In the genomic region with DNA sequence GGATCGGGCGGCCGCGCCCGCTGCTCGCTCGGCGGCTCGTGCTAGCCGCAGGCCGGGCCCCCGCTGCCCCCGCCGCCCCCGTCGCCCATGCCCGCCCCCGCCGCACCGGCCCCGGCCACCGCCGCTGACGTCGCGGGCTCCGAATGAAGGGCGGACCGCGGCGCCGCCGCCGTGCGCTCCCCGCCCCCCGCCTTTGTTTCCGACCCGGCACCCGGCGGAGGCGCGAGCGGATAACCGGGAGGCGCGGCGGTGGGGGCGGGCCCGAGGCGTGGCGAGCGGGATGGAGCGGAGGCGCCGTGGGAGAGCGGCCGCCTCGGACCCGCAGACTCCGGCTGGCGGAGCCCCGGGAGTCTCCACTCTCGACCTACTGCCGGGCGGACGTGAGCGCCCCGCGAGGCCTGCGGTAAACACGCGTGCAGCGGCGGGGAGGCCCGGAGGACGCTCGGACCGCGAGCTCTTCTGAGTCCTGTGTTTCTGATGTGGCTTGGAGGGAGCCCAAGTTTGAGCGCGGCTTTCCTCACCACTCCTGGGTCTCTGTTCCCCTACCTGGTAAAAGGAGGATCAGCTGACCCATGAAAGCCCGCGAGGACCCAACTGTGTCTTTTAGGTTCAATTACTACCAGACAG, we compare ENCODE assay signal across 8 mouse cellular contexts. TPM values are rescaled to one million over a fixed set of nuclear protein-coding genes. Genes with fewer than 3 reads are reported as not detected.
A peak's percentile ranks its signal among the peaks of the same experiment; 100 is the strongest.
DNase-seq lines count a peak whose midpoint lies in the region; ATAC-seq and TF ChIP-seq lines count a peak whose summit lies in the region.

Plekho1 (minus strand) TSS at position 200 of the 627 bp plus-strand sequence.

- no peaks in the 10 kb centered on the region for H3K9me3 ChIP-seq in forebrain, embryonic 10.5 days
- no peaks in the 10 kb centered on the region for H3K9me3 ChIP-seq in heart, embryonic 16.5 days (replicated peaks; ENCODE audit: control insufficient read depth, low read length)

- no peak for TF ChIP-seq CTCF in lung, adult 2 months (IDR thresholded peaks at IDR 0.05; ENCODE audit: insufficient read depth, low read length)

- WGBS in forebrain, embryonic 10.5 days, result under 1% methylated on average over 83 of the region's 84 CpGs
- WGBS in heart, embryonic 16.5 days, result under 1% methylated on average over 76 of the region's 84 CpGs
- under 1% methylated on average over 83 of the region's 84 CpGs for WGBS in lung, adult 2 months

- peak within 1 kb of the TSS; percentile 86 for H3K4me3 ChIP-seq in forebrain, embryonic 10.5 days
- H3K4me3 ChIP-seq in heart, embryonic 16.5 days (ENCODE audit: low read length), result peak within 1 kb of the TSS; percentile 73
- peak within 1 kb of the TSS; percentile 62 for H3K4me3 ChIP-seq in lung, adult 2 months (replicated peaks; ENCODE audit: extremely low read depth, low read depth, low read length)

- peak; percentile 53 for ATAC-seq in CD4-positive, CD25-positive, alpha-beta regulatory T cell, adult 4 months
- ATAC-seq in heart, embryonic 16.5 days (replicated peaks; ENCODE audit: extremely low read depth, insufficient read depth, low FRiP score), result peak; percentile 46
- ATAC-seq in neutrophil, adult 5-6 weeks (ENCODE audit: extremely low read depth, insufficient number of reproducible peaks, low FRiP score, poor library complexity, severe bottlenecking), result peak; percentile 14; the same call in 1 of the 2 replicates

- TF ChIP-seq POLR2A in lung, adult 2 months (IDR thresholded peaks at IDR 0.05; ENCODE audit: borderline replicate concordance, extremely low read depth, low read depth, low read length), result no peak

- peaks cover 44% of the 10 kb centered on the region for H3K36me3 ChIP-seq in forebrain, embryonic 10.5 days (replicated peaks)
- H3K36me3 ChIP-seq in heart, embryonic 16.5 days (ENCODE audit: control insufficient read depth, insufficient read depth), result peaks cover 15% of the 10 kb centered on the region

- DNase-seq in adrenal gland, postnatal 4 days (ENCODE audit: low spot score in 2 of 2), result no peak
- peak; percentile 69 for DNase-seq in forebrain, embryonic 10.5 days (ENCODE audit: extremely low spot score, low spot score)
- DNase-seq in kidney, postnatal 25 days, result peak; percentile 71 to 81
- DNase-seq in lung, adult 2 months, result peak; percentile 54
- peak; percentile 66 for DNase-seq in thymus, postnatal 25 days

- no peaks in the 10 kb centered on the region for H3K27me3 ChIP-seq in forebrain, embryonic 10.5 days (ENCODE audit: poor library complexity, severe bottlenecking)
- no peaks in the 10 kb centered on the region for H3K27me3 ChIP-seq in heart, embryonic 16.5 days (ENCODE audit: control insufficient read depth, insufficient read depth, low read length)

- peak within 1 kb of the TSS; percentile 97 for H3K9ac ChIP-seq in heart, embryonic 16.5 days (ENCODE audit: low read length)

- peak within 1 kb of the TSS; percentile 73 for H3K4me2 ChIP-seq in heart, embryonic 16.5 days (ENCODE audit: low read depth, low read length)

- H3K4me1 ChIP-seq in forebrain, embryonic 10.5 days, result peaks cover 70% of the 10 kb centered on the region
- H3K4me1 ChIP-seq in heart, embryonic 16.5 days (ENCODE audit: control insufficient read depth, insufficient read depth, low read length), result peaks cover 49% of the 10 kb centered on the region
- H3K4me1 ChIP-seq in lung, adult 2 months (ENCODE audit: control insufficient read depth, insufficient read depth, low read length), result peaks cover 2% of the 10 kb centered on the region; the same call in 1 of the 2 replicates

- H3K27ac ChIP-seq in forebrain, embryonic 10.5 days, result peak within 1 kb of the TSS; percentile 99
- peak within 1 kb of the TSS; percentile 96 for H3K27ac ChIP-seq in heart, embryonic 16.5 days (ENCODE audit: low read length)

RNA-seq across cellular contexts. Expression of gene Plekho1, which starts in this region (rescaled TPM):
- polyA plus RNA-seq in CD4-positive, CD25-positive, alpha-beta regulatory T cell, adult 4 months (2017; shearing (Covaris generic)), result 10 to 100 TPM in 1 of 2 experiments, 1 to 10 TPM in 1; 9.8 to 10.1 TPM
- total RNA-seq in adrenal gland, postnatal 4 days (2021), result 10 to 100 TPM; 38.5 to 41.6 TPM
- polyA plus RNA-seq in forebrain, embryonic 10.5 days (2016; fragmentation: Nextera tagmentation; extraction: Ambion mirVana), result 66.0 and 69.1 TPM in 2 replicates
- 63.3 and 67.1 TPM in 2 replicates for polyA plus RNA-seq in heart, embryonic 16.5 days (2015; fragmentation: Nextera tagmentation; extraction: Ambion mirVana)
- 55.7 and 82.7 TPM in 2 replicates for polyA plus RNA-seq in lung, adult 2 months (2012; rRNA removed)
- total RNA-seq in neutrophil, adult 5-6 weeks (2017), result 153 and 166 TPM in 2 replicates

Comparison
In these comparisons a context has a peak if more than half of its experiments do, and no peak if none do; other contexts are left out.
1. DNase-seq: peak in forebrain, embryonic 10.5 days (single experiment), kidney, postnatal 25 days (2 of 2), lung, adult 2 months (single experiment) and thymus, postnatal 25 days (single experiment); none in adrenal gland, postnatal 4 days (0 of 2).
2. Peak in every context shown above with its lines, with median percentiles within 50 percentile points of each other: ATAC-seq and H3K4me3 ChIP-seq.